Mouse (Mus musculus) hindbrain, embryonic 13.5 days (tissue): ENCODE data around the gene Dnaja3. TPM values are rescaled to one million over a fixed set of nuclear protein-coding genes. Genes with fewer than 3 reads are reported as not detected.

ENCODE experiments used
- ATAC-seq: fragments of 200-750 bp; cut with Nextera tagmentation; 2 replicates; pipeline ENCODE4 v1.8.0; 2017; ENCODE audit warnings: moderate TSS enrichment; ENCODE audit not compliant: low FRiP score
- H3K27ac ChIP-seq: fragments of 300-500 bp; sonication (generic); 2 replicates; pipeline ENCODE4 v1.5.1; 2015; ENCODE audit warnings: inconsistent platforms, mild to moderate bottlenecking, moderate library complexity
- H3K27me3 ChIP-seq: fragments of 300-500 bp; sonication (generic); 2 replicates; pipeline ENCODE4 v1.6.1; 2015; ENCODE audit warnings: mild to moderate bottlenecking, inconsistent platforms
- H3K36me3 ChIP-seq: fragments of 300-500 bp; sonication (generic); 2 replicates; pipeline ENCODE4 v1.6.1; 2015; ENCODE audit warnings: mild to moderate bottlenecking, inconsistent platforms
- H3K4me1 ChIP-seq: fragments of 300-500 bp; sonication (generic); replicated peaks from 2 replicates; pipeline ENCODE4 v1.6.1; 2015; ENCODE audit warnings: inconsistent platforms
- H3K4me2 ChIP-seq: fragments of 300-500 bp; sonication (generic); 2 replicates; pipeline ENCODE4 v1.6.1; 2015; ENCODE audit warnings: inconsistent platforms, mild to moderate bottlenecking, moderate library complexity
- H3K4me3 ChIP-seq: fragments of 300-500 bp; sonication (generic); 2 replicates; pipeline ENCODE4 v1.5.1; 2015; ENCODE audit warnings: mild to moderate bottlenecking, inconsistent platforms
- H3K9ac ChIP-seq: fragments of 300-500 bp; sonication (generic); 2 replicates; pipeline ENCODE4 v1.6.1; 2015; ENCODE audit warnings: mild to moderate bottlenecking, inconsistent platforms
- H3K9me3 ChIP-seq: fragments of 300-500 bp; sonication (generic); 2 replicates; pipeline ENCODE4 v1.6.1; 2016; ENCODE audit warnings: inconsistent platforms
- WGBS: fragments of 180-500 bp; shearing (Covaris S2); methylation state at CpG from one replicate; pipeline ENCODE4 v1.1.7; 2015; 5-methylcytosine and 5-hydroxymethylcytosine counted together
- polyA plus RNA-seq: library from polyadenylated mRNA; unstranded; fragments of >200 nt; fragmentation: Nextera tagmentation; extraction: Ambion mirVana; gene quantifications from 2 replicates; pipeline ENCODE4 v1.2.1, GENCODE M21; 2015

Gene Dnaja3
- polyA plus RNA-seq, 1 experiment from 2014 or later: 54.8 TPM

- WGBS: 13% methylated on average over 6 of the region's 6 CpGs
- Histone ChIP-seq H3K9me3 (no peaks in the 10 kb centered on the region), H3K9ac (peak overlapping the region; percentile 96), H3K27me3 (no peaks in the 10 kb centered on the region), H3K27ac (peak overlapping the region; percentile 75), H3K4me3 (peak overlapping the region; percentile 12; the same call in 1 of the 2 replicates), H3K4me1 (peaks cover 85% of the 10 kb centered on the region), H3K4me2 (peak overlapping the region; percentile 97), H3K36me3 (no peaks in the 10 kb centered on the region)
- ATAC-seq: no peak
These were observed 40.8 kb upstream of the Dnaja3 start for GRCm38 (mm10) chr16:4598891-4599543.

- H3K27ac ChIP-seq: no peak overlapping the region
- H3K4me3 ChIP-seq: no peak overlapping the region
- no peaks in the 10 kb centered on the region for H3K27me3 ChIP-seq
- H3K9ac ChIP-seq: no peak overlapping the region
- ATAC-seq: no peak
- WGBS: 84% methylated on average over 3 of the region's 3 CpGs
- H3K9me3 ChIP-seq: no peaks in the 10 kb centered on the region
- H3K4me1 ChIP-seq: peaks cover 90% of the 10 kb centered on the region
- no peaks in the 10 kb centered on the region for H3K36me3 ChIP-seq
- H3K4me2 ChIP-seq: no peak overlapping the region
These were observed 40.2 kb upstream of the Dnaja3 start for GRCm38 (mm10) chr16:4599616-4600015.

- 80% methylated on average over 9 of the region's 9 CpGs for WGBS
- H3K9ac ChIP-seq: 0 out of 2 replicates have a peak overlapping the region, but pooled peaks have one; percentile 9
- H3K4me2 ChIP-seq: no peak overlapping the region
- no peaks in the 10 kb centered on the region for H3K27me3 ChIP-seq
- H3K36me3 ChIP-seq: no peaks in the 10 kb centered on the region
- no peak for ATAC-seq
- peaks cover 95% of the 10 kb centered on the region for H3K4me1 ChIP-seq
- no peak overlapping the region for H3K4me3 ChIP-seq
- H3K9me3 ChIP-seq: no peaks in the 10 kb centered on the region
- H3K27ac ChIP-seq: peak overlapping the region; percentile 30; the same call in 1 of the 2 replicates
These were observed 39.0 kb upstream of the Dnaja3 start for GRCm38 (mm10) chr16:4600701-4601310.

GRCm38 (mm10) chr16:4602189-4602588 lies 37.6 kb upstream of the Dnaja3 start:
- Histone ChIP-seq H3K27me3 (no peaks in the 10 kb centered on the region), H3K9me3 (no peaks in the 10 kb centered on the region), H3K4me2 (no peak overlapping the region), H3K4me1 (peaks cover 95% of the 10 kb centered on the region), H3K9ac (peak overlapping the region; percentile 39; the same call in 1 of the 2 replicates), H3K36me3 (no peaks in the 10 kb centered on the region), H3K27ac (peak overlapping the region; percentile 66; the same call in 1 of the 2 replicates), H3K4me3 (no peak overlapping the region)
- no peak for ATAC-seq
- 5% methylated on average over 3 of the region's 3 CpGs for WGBS

- Histone ChIP-seq H3K27me3 (no peaks in the 10 kb centered on the region), H3K4me3 (no peak overlapping the region), H3K4me2 (peak overlapping the region; percentile 17; the same call in 1 of the 2 replicates), H3K4me1 (peaks cover 94% of the 10 kb centered on the region), H3K9me3 (no peaks in the 10 kb centered on the region), H3K27ac (peak overlapping the region; percentile 48), H3K9ac (peak overlapping the region; percentile 49), H3K36me3 (no peaks in the 10 kb centered on the region)
- no peak for ATAC-seq
- 33% methylated on average over 7 of the region's 7 CpGs for WGBS
These were observed 36.9 kb upstream of the Dnaja3 start for GRCm38 (mm10) chr16:4602766-4603452.

GRCm38 (mm10) chr16:4603453-4603837 lies 36.3 kb upstream of the Dnaja3 start:
- Histone ChIP-seq H3K4me1 (peaks cover 93% of the 10 kb centered on the region), H3K27me3 (no peaks in the 10 kb centered on the region), H3K9ac (peak overlapping the region; percentile 49; the same call in 1 of the 2 replicates), H3K9me3 (no peaks in the 10 kb centered on the region), H3K4me2 (no peak overlapping the region), H3K27ac (peak overlapping the region; percentile 48), H3K36me3 (no peaks in the 10 kb centered on the region), H3K4me3 (no peak overlapping the region)
- 76% methylated on average over 1 of the region's 1 CpGs for WGBS
- ATAC-seq: no peak

- no peaks in the 10 kb centered on the region for H3K9me3 ChIP-seq
- H3K4me2 ChIP-seq: no peak overlapping the region
- peaks cover 84% of the 10 kb centered on the region for H3K4me1 ChIP-seq
- no peak overlapping the region for H3K4me3 ChIP-seq
- H3K9ac ChIP-seq: no peak overlapping the region
- ATAC-seq: no peak
- peaks cover 7% of the 10 kb centered on the region for H3K36me3 ChIP-seq
- WGBS: 73% methylated on average over 11 of the region's 11 CpGs
- H3K27me3 ChIP-seq: no peaks in the 10 kb centered on the region
- no peak overlapping the region; the same call in 1 of the 2 replicates for H3K27ac ChIP-seq
These were observed 35.4 kb upstream of the Dnaja3 start for GRCm38 (mm10) chr16:4604293-4604837.

GRCm38 (mm10) chr16:4605514-4606131 lies 34.2 kb upstream of the Dnaja3 start:
- Histone ChIP-seq H3K36me3 (peaks cover 18% of the 10 kb centered on the region), H3K4me1 (peaks cover 75% of the 10 kb centered on the region), H3K4me2 (no peak overlapping the region), H3K4me3 (no peak overlapping the region), H3K9me3 (no peaks in the 10 kb centered on the region), H3K27me3 (no peaks in the 10 kb centered on the region), H3K27ac (peak overlapping the region; percentile 52; the same call in 1 of the 2 replicates), H3K9ac (peak overlapping the region; percentile 51)
- no peak for ATAC-seq
- WGBS: 45% methylated on average over 12 of the region's 13 CpGs

GRCm38 (mm10) chr16:4606431-4607084 lies 33.2 kb upstream of the Dnaja3 start:
- Histone ChIP-seq H3K4me2 (no peak overlapping the region), H3K36me3 (peaks cover 26% of the 10 kb centered on the region), H3K27me3 (no peaks in the 10 kb centered on the region), H3K4me1 (peaks cover 66% of the 10 kb centered on the region), H3K9me3 (no peaks in the 10 kb centered on the region), H3K9ac (0 out of 2 replicates have a peak overlapping the region, but pooled peaks have one; percentile 43), H3K4me3 (no peak overlapping the region), H3K27ac (0 out of 2 replicates have a peak overlapping the region, but pooled peaks have one; percentile 35)
- no peak; the same call in 1 of the 2 replicates for ATAC-seq
- WGBS: 40% methylated on average over 5 of the region's 5 CpGs

GRCm38 (mm10) chr16:4607818-4608531 lies 31.8 kb upstream of the Dnaja3 start:
- peaks cover 35% of the 10 kb centered on the region for H3K36me3 ChIP-seq
- H3K27ac ChIP-seq: 0 out of 2 replicates have a peak overlapping the region, but pooled peaks have one; percentile 19
- H3K9ac ChIP-seq: peak overlapping the region; percentile 39; the same call in 1 of the 2 replicates
- H3K4me2 ChIP-seq: no peak overlapping the region
- 0 out of 2 replicates have a peak, but pooled peaks have one; percentile 26 for ATAC-seq
- H3K9me3 ChIP-seq: no peaks in the 10 kb centered on the region
- peaks cover 53% of the 10 kb centered on the region for H3K4me1 ChIP-seq
- H3K27me3 ChIP-seq: no peaks in the 10 kb centered on the region
- H3K4me3 ChIP-seq: no peak overlapping the region
- WGBS: 60% methylated on average over 9 of the region's 9 CpGs

- no peak overlapping the region for H3K4me3 ChIP-seq
- ATAC-seq: no peak
- WGBS: 85% methylated on average over 17 of the region's 19 CpGs
- H3K9me3 ChIP-seq: no peaks in the 10 kb centered on the region
- H3K27ac ChIP-seq: no peak overlapping the region
- peaks cover 46% of the 10 kb centered on the region for H3K4me1 ChIP-seq
- H3K36me3 ChIP-seq: peaks cover 42% of the 10 kb centered on the region
- H3K27me3 ChIP-seq: no peaks in the 10 kb centered on the region
- no peak overlapping the region for H3K9ac ChIP-seq
- no peak overlapping the region for H3K4me2 ChIP-seq
These were observed 31.2 kb upstream of the Dnaja3 start for GRCm38 (mm10) chr16:4608532-4609059.
